Mouse (Mus musculus) hindbrain, embryonic 15.5 days (tissue): ENCODE measurements around the gene Prkab1. TPM values are rescaled to one million over a fixed set of nuclear protein-coding genes. Genes with fewer than 3 reads are reported as not detected.

Source experiments
- ATAC-seq: fragments of 200-750 bp; cut with Nextera tagmentation; 2 replicates; pipeline ENCODE4 v1.8.0; 2017; ENCODE audit warnings: low read depth, moderate number of reproducible peaks, moderate TSS enrichment; ENCODE audit not compliant: low FRiP score
- H3K27ac ChIP-seq: fragments of 300-500 bp; sonication (generic); replicated peaks from 2 replicates; pipeline ENCODE4 v1.5.1; 2015; ENCODE audit warnings: mild to moderate bottlenecking, inconsistent platforms
- H3K27me3 ChIP-seq: fragments of 300-500 bp; sonication (generic); 2 replicates; pipeline ENCODE4 v1.6.1; 2015; ENCODE audit warnings: control low read depth, inconsistent platforms
- H3K36me3 ChIP-seq: fragments of 300-500 bp; sonication (generic); 2 replicates; pipeline ENCODE4 v1.6.1; 2015; ENCODE audit warnings: control low read depth, inconsistent platforms
- H3K4me1 ChIP-seq: fragments of 300-500 bp; sonication (generic); replicated peaks from 2 replicates; pipeline ENCODE4 v1.6.1; 2015; ENCODE audit warnings: control low read depth, inconsistent platforms
- H3K4me2 ChIP-seq: fragments of 300-500 bp; sonication (generic); 2 replicates; pipeline ENCODE4 v1.6.1; 2015; ENCODE audit warnings: moderate library complexity, mild to moderate bottlenecking, inconsistent platforms
- H3K4me3 ChIP-seq: fragments of 300-500 bp; sonication (generic); 2 replicates; pipeline ENCODE4 v1.5.1; 2015; ENCODE audit warnings: mild to moderate bottlenecking, inconsistent platforms
- H3K9ac ChIP-seq: fragments of 300-500 bp; sonication (generic); 2 replicates; pipeline ENCODE4 v1.6.1; 2015; ENCODE audit warnings: inconsistent platforms
- H3K9me3 ChIP-seq: fragments of 300-500 bp; sonication (generic); 2 replicates; pipeline ENCODE4 v1.6.1; 2016; ENCODE audit warnings: control low read depth, inconsistent platforms
- WGBS: fragments of 180-500 bp; shearing (Covaris S2); methylation state at CpG from one replicate; pipeline ENCODE4 v1.1.7; 2015; 5-methylcytosine and 5-hydroxymethylcytosine counted together
- polyA plus RNA-seq: library from polyadenylated mRNA; unstranded; fragments of >200 nt; fragmentation: Nextera tagmentation; extraction: Ambion mirVana; gene quantifications from 2 replicates; pipeline ENCODE4 v1.2.1, GENCODE M21; 2015

The Prkab1 gene
- 47.5 and 49.8 TPM in 2 replicates for polyA plus RNA-seq

DNA sequence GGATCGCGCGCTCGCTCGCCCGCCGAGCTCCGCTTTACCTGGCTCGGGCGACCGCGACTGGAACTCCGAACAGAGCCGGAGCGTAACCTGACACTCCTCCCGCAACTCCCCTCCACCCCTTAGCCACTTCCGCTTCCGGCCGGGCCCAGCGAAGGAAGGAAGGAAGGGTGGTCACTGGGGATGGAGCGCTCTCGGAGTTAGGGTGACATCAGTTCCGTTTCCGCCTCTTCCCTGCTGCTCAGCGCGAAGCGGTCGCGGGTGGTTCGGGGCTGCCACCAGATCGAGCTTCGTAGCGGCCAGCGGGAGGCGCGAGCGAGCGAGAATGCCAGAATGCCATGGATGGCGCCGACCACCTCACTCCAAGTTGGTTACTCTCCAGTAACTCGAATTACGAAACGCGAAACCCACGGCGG is at the start of gene Prkab1:
Gene Prkab1 (minus strand): TSS at position 182 of the 413 bp plus-strand sequence.
- Histone ChIP-seq H3K27ac (peak within 1 kb of the TSS; percentile 82), H3K9ac (peak within 1 kb of the TSS; percentile 80), H3K4me3 (peak within 1 kb of the TSS; percentile 88), H3K4me2 (peak within 1 kb of the TSS; percentile 77), H3K36me3 (peaks cover 11% of the 10 kb centered on the region), H3K4me1 (peaks cover 21% of the 10 kb centered on the region), H3K27me3 (no peaks in the 10 kb centered on the region), H3K9me3 (no peaks in the 10 kb centered on the region)
- peak; percentile 98 for ATAC-seq
- WGBS: under 1% methylated on average over 46 of the region's 46 CpGs

DNA sequence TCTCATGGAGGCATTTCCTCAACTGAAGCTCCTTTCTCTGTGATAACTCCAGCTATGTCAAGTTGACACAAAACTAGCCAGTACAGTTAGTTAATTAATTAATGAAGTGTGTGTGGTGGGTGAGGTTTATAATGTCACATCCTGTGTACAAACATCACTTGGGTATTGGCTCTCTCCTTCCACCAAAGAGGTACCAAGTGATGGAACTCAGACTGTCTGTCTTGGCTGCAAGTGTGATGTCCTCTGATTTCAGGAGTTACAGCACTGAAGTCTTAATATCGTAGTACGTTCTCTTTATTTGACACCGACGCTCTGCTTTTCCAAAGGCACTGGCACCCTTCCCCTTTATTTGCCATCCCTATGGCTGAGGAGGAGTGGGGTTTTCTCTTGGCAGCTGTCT is 45.3 kb upstream of the Prkab1 start:
- no peaks in the 10 kb centered on the region for H3K27me3 ChIP-seq
- no peak overlapping the region for H3K27ac ChIP-seq
- H3K9ac ChIP-seq: no peak overlapping the region
- WGBS: 97% methylated on average over 4 of the region's 4 CpGs
- no peaks in the 10 kb centered on the region for H3K9me3 ChIP-seq
- no peak for ATAC-seq
- no peaks in the 10 kb centered on the region for H3K4me1 ChIP-seq
- no peaks in the 10 kb centered on the region for H3K36me3 ChIP-seq
- no peak overlapping the region for H3K4me2 ChIP-seq
- no peak overlapping the region for H3K4me3 ChIP-seq

DNA sequence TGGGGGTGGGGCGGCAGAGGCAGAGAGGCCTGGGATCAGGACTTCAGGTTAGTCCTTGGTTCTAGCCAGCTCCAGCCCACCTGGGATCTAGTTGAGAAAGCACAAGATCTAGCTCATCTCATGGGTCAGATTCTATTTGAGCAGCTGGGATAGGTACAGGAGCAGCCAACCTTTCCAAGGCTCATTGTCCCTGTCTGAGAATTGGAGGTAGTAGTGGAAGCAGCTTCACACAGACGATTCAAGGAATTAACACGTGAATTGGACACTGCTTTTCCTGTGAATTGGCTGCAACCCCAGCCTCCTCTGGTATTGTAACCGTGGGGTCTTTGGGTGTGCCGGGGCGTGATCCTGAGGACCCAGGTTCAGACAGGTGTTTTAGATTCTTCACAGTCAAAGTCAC is 28.5 kb upstream of the Prkab1 start:
- Histone ChIP-seq H3K9ac (no peak overlapping the region), H3K4me3 (no peak overlapping the region), H3K27me3 (no peaks in the 10 kb centered on the region), H3K27ac (no peak overlapping the region), H3K4me2 (no peak overlapping the region), H3K9me3 (no peaks in the 10 kb centered on the region), H3K36me3 (no peaks in the 10 kb centered on the region), H3K4me1 (no peaks in the 10 kb centered on the region)
- no peak for ATAC-seq
- WGBS: 55% methylated on average over 6 of the region's 6 CpGs

DNA sequence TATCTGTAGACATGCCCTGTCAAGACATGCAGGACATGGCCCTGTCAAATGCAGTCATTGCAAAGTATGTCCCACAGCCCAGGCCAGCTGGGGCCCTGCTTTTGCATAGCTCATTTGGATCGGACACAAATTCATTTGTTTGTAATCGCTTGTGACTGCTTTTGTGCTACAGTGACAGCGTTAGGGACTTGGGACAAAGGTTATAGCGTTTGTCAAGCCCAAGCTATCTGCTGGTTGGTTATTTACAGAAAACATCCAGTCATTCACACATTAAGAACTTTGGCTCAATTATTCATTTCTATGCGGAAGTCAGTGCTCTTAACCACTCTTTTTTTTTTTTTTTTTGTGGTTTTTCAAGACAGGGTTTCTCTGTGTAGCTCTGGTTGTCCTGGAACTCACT is 27.9 kb upstream of the Prkab1 start:
- Histone ChIP-seq H3K4me1 (no peaks in the 10 kb centered on the region), H3K27ac (no peak overlapping the region), H3K27me3 (no peaks in the 10 kb centered on the region), H3K36me3 (no peaks in the 10 kb centered on the region), H3K4me2 (no peak overlapping the region), H3K9me3 (no peaks in the 10 kb centered on the region), H3K4me3 (no peak overlapping the region), H3K9ac (no peak overlapping the region)
- ATAC-seq: no peak
- 75% methylated on average over 5 of the region's 5 CpGs for WGBS

DNA sequence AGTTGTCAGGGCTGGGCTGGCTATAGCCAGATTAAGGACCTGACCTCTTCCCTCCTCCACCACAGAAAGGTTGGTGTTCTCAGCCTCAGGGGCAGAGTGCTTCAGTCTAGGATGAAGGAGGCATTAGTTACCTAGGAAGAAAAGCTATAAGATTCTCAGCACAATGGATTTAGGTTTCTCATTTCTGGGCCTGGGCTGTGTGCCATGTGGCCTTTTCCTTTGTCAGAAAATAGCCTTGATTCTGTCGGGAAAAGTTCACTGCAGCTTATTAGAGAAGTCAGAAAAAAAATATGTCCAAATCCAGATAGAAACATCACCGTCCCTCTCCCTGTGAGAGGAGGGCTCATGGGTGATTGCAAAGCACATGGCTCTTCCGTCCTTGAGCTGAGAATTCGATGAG is 25.5 kb upstream of the Prkab1 start:
- Histone ChIP-seq H3K27ac (no peak overlapping the region), H3K4me3 (no peak overlapping the region), H3K9me3 (no peaks in the 10 kb centered on the region), H3K27me3 (no peaks in the 10 kb centered on the region), H3K4me1 (no peaks in the 10 kb centered on the region), H3K9ac (no peak overlapping the region), H3K36me3 (no peaks in the 10 kb centered on the region), H3K4me2 (no peak overlapping the region)
- no peak for ATAC-seq
- WGBS: 77% methylated on average over 4 of the region's 4 CpGs

DNA sequence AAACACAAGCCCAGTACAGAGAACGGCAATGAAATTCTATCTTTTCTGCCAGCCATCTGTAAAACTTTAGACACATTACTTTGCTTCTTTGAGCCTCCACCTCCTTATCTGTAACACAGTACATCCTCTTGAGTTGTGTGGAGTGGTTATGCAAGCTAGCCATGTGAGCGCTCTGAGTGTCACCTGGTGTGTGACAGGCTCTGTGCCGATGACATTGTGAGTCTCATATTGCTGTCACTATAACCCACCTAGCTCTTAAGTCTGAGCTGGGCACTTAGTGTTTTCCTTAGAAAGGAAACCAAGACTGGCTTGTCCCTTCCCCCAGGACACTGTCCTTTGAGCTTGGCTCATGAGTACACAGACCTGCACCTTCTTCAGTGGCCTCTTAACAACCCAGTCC is 24.0 kb upstream of the Prkab1 start:
- no peak overlapping the region for H3K27ac ChIP-seq
- ATAC-seq: no peak
- 91% methylated on average over 3 of the region's 3 CpGs for WGBS

DNA sequence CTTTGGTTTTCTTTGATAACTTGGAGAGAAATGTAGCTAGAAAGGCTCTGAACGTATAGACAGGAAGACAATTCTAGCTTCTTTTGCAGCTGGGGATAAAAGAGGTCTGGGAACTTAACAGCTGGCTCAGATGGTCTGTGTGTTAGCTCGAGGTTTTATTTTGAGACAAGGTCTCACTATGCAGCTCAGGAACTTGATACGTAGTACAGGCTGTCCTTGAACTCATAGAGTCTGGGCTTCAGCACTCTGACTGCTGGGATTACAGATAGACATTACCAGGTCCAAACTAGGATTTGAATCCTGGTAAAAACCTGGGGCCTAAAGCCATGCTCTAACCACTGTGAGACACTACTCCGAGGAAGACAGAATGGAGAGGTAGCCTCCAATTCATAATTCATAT is 21.9 kb upstream of the Prkab1 start:
- 83% methylated on average over 4 of the region's 4 CpGs for WGBS
- Histone ChIP-seq H3K4me2 (no peak overlapping the region), H3K36me3 (no peaks in the 10 kb centered on the region), H3K9ac (no peak overlapping the region), H3K27me3 (no peaks in the 10 kb centered on the region), H3K4me1 (no peaks in the 10 kb centered on the region), H3K27ac (no peak overlapping the region), H3K4me3 (no peak overlapping the region), H3K9me3 (no peaks in the 10 kb centered on the region)
- no peak for ATAC-seq

More for the DNA sequence above, 24.0 kb upstream of the Prkab1 start:
- Histone ChIP-seq H3K4me3 (no peak overlapping the region), H3K36me3 (no peaks in the 10 kb centered on the region), H3K4me1 (no peaks in the 10 kb centered on the region), H3K27me3 (no peaks in the 10 kb centered on the region), H3K9ac (no peak overlapping the region), H3K9me3 (no peaks in the 10 kb centered on the region), H3K4me2 (no peak overlapping the region)

DNA sequence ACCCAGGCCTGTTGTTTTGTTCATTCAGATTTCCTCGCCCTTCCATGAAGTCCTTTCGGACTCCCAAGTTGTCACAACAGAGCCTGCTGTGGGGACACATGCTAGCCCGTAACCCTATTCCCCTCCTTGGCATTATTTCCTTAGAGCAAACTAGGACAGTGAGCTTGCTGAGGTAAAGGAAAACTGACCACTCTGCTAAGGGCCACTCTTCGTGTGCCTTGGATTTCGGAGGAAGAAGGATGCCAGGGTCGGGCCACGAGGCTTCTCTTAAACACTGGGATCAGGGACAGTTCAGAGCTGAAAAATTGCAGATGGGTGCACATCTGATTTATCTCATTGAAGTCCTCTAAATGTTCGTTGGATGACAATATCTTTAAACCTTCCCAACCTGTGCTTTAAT is 21.3 kb upstream of the Prkab1 start:
- Histone ChIP-seq H3K9me3 (no peaks in the 10 kb centered on the region), H3K9ac (no peak overlapping the region), H3K4me1 (no peaks in the 10 kb centered on the region), H3K4me2 (no peak overlapping the region), H3K4me3 (no peak overlapping the region), H3K27me3 (no peaks in the 10 kb centered on the region), H3K36me3 (no peaks in the 10 kb centered on the region), H3K27ac (no peak overlapping the region)
- 84% methylated on average over 8 of the region's 8 CpGs for WGBS
- no peak for ATAC-seq

DNA sequence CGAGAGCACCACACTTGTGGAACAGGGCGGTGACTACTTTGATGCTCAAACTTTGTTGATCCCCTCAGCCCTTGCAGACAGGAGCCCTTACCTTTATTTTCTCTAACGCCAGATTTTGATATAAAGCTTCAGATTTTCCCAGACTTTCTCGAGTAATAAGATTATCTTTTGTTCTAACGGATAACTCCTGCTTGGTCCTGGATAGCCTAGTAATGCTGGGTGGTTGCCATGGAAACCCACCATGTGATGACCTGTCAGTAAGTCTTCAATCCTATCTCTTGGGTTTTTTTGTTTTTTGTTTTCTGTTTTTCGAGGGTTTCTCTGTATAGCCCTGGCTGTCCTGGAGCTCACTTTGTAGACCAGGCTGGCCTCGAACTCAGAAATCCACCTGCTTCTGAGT is 17.9 kb upstream of the Prkab1 start:
- H3K4me1 ChIP-seq: no peaks in the 10 kb centered on the region
- WGBS: 61% methylated on average over 7 of the region's 7 CpGs
- no peak for ATAC-seq
- H3K27me3 ChIP-seq: no peaks in the 10 kb centered on the region; the same call in 1 of the 2 replicates
- no peak overlapping the region for H3K4me2 ChIP-seq
- no peak overlapping the region for H3K4me3 ChIP-seq
- H3K36me3 ChIP-seq: no peaks in the 10 kb centered on the region
- no peak overlapping the region for H3K9ac ChIP-seq
- H3K27ac ChIP-seq: no peak overlapping the region
- no peaks in the 10 kb centered on the region for H3K9me3 ChIP-seq

DNA sequence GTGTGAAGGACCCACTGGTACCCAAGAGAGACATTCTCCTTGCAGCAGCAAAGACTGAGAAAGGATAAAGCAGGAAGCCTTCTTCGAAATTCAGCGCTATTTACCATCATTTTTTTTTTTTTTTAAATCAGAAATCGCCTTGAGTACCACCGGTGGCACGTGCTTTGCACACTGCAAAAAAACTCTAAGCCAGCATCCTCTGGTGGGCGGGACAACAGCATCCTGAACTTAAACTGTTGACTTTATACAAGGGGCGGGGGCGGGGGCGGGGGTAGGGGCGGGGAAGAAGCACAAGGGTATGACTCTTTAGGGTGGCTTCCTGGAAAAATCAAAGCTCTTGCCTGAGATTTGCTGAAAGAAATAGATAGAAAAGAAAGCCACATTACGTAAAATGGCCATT is 15.4 kb upstream of the Prkab1 start:
- Histone ChIP-seq H3K27me3 (no peaks in the 10 kb centered on the region; the same call in 1 of the 2 replicates), H3K27ac (no peak overlapping the region), H3K36me3 (no peaks in the 10 kb centered on the region), H3K4me2 (peak overlapping the region; percentile 16), H3K4me3 (no peak overlapping the region), H3K9me3 (no peaks in the 10 kb centered on the region), H3K9ac (no peak overlapping the region), H3K4me1 (no peaks in the 10 kb centered on the region)
- WGBS: 35% methylated on average over 11 of the region's 11 CpGs
- no peak for ATAC-seq

DNA sequence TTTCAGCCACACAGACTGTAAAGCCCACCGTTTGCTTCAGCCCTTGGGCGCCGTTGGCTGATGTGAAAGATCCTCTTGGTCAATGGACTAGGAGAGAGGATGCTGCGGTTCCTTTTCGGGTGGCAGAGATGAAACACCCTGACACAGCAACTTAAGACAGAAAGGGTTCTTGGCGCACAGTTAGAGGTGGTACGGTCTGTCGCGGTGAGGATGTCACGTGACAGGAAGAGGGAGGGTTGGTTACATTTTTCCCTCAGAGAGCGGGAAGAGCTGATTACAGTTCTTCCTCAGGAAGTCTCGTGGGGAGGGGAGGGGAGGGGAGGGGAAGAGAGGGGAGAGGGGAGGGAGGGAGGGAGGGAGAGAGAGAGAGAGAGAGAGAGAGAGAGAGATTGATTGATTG is 13.4 kb upstream of the Prkab1 start:
- no peak for ATAC-seq
- WGBS: 63% methylated on average over 10 of the region's 12 CpGs
- Histone ChIP-seq H3K4me2 (no peak overlapping the region), H3K9me3 (no peaks in the 10 kb centered on the region), H3K27me3 (no peaks in the 10 kb centered on the region; the same call in 1 of the 2 replicates), H3K9ac (no peak overlapping the region), H3K4me3 (no peak overlapping the region), H3K36me3 (no peaks in the 10 kb centered on the region), H3K4me1 (no peaks in the 10 kb centered on the region), H3K27ac (no peak overlapping the region)

DNA sequence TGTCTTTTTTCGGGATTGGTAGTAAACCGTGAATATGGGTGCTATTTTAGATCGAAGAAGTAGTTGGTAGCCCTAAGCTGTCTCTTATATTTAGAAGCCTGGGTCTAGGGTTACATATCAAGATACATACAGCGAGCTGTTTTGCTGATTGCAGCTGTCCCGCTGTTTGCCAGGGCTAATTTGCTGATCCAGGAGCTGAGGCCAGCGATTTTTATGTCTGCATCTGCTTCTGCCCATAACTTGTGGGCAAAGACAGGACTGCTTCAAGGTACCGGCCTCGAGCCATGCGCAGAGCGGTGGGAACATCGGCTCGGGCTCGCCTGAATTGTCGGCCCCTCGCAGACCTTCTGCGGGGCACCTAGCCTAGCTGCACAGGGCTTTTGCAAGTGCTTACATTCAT is 12.2 kb upstream of the Prkab1 start:
- no peaks in the 10 kb centered on the region; the same call in 1 of the 2 replicates for H3K27me3 ChIP-seq
- WGBS: 54% methylated on average over 16 of the region's 16 CpGs
- H3K27ac ChIP-seq: no peak overlapping the region

DNA sequence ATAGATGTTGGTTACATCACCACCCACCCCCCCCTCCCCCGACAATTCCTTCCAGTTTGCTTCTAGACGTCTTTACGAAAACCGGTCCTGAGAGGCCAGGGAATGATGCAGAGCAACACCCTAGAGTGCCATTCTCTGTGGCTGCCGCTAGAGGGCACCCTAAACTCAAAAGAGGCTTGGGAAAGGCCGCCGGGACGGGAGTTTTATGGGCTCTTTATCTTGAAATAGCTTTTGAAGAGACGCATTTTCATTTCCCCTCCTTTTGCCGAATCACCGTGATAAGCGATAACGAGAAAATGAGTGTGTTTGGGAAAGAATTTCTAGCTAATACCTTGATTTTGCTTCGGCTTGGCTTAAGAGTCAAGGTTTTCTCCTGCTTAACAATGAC is 6.9 kb upstream of the Prkab1 start:
- ATAC-seq: peak; percentile 35
- peak overlapping the region; percentile 24 for H3K4me3 ChIP-seq
- H3K9ac ChIP-seq: no peak overlapping the region
- H3K4me2 ChIP-seq: peak overlapping the region; percentile 50
- 4% methylated on average over 14 of the region's 14 CpGs for WGBS
- peaks cover 12% of the 10 kb centered on the region for H3K4me1 ChIP-seq
- no peaks in the 10 kb centered on the region for H3K27me3 ChIP-seq
- no peaks in the 10 kb centered on the region for H3K9me3 ChIP-seq
- no peaks in the 10 kb centered on the region for H3K36me3 ChIP-seq
- H3K27ac ChIP-seq: 0 out of 2 replicates have a peak overlapping the region, but pooled peaks have one; percentile 39

More for the DNA sequence above, 12.2 kb upstream of the Prkab1 start:
- no peak for ATAC-seq
- Histone ChIP-seq H3K9ac (no peak overlapping the region), H3K36me3 (no peaks in the 10 kb centered on the region), H3K9me3 (no peaks in the 10 kb centered on the region), H3K4me3 (no peak overlapping the region), H3K4me1 (peaks cover 3% of the 10 kb centered on the region; the same call in 1 of the 2 replicates), H3K4me2 (no peak overlapping the region)
